Mouse (Mus musculus) ovary, postnatal 14 days (tissue): Measurements from ENCODE around the gene Ttc29.

Source experiments
- DNase-seq: peaks from one replicate; pipeline ENCODE4 v3.0.0; 2022; ENCODE audit warnings: low spot score

The Ttc29 gene

GRCm38 (mm10) chr8:78278598-78278997 is 65.5 kb downstream of the Ttc29 start:
- DNase-seq: no peak

DNA sequence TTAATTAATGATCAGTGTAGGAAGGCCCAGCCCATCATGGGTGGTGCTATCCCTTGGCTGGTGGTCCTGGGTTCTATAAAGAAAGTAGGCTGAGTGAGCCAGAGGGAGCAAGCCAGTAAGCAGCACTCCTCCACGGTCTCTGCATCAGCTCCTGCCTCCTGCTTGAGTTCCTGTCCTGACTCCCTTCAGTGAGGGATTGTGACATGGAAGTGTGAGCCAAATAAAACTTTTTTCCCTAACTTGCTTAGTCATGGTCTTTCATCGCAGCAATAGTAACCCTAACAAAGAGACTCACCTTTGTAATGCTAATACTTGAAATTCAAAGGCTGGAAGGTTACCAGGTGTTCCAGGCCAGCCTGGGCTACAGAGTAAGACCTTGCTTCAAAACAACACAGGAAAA is 71.7 kb downstream of the Ttc29 start:
- DNase-seq: no peak

GRCm38 (mm10) chr8:78285366-78285765 is 72.3 kb downstream of the Ttc29 start:
- DNase-seq: no peak

DNA sequence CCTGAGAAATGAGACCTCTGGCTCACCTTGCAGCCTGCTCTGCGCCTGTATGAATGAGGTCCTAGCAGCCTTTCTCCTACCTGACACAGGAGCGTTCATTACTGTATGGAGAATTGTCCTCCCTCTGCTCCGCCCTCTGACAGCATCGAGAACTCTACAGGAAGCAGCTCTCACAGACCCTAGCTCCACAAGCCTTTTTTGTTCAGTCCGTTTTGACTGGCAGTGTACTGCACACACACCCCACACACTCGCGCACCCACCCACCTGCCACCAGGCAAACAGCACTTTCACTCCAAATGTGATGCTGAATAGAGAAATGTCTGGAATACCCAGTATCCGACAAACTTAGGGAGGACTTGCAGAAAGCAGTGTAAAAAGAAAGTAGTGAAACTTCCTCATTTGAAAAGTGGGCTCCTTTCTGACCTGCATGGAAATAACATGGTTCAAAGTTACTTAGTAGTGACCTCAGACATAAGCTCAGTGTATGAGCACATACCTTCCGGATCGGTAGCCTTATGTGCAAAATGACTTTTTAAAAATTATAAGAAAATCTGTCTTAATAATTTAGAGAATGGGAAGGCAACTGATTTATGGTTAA is 76.4 kb downstream of the Ttc29 start:
- no peak for DNase-seq

DNA sequence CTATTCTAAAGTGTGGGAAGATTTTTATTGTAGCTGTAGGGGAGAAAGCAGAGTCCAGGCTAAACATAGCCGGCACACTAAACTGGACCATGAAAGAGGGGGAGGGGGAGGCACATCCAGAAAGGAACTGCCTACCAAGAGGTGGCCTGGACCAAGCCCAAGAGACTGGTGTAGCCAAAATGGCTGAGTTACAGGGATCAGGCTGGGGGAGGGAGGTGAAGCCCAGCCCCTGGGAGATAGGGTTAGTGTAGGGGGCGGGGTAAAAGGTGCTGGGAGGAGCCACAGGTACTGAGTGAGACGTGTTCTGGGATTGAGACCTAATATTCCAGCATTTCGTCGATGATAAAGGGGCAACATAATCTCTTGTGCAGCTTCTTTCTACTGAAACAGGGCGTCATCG is 77.2 kb downstream of the Ttc29 start:
- no peak for DNase-seq

DNA sequence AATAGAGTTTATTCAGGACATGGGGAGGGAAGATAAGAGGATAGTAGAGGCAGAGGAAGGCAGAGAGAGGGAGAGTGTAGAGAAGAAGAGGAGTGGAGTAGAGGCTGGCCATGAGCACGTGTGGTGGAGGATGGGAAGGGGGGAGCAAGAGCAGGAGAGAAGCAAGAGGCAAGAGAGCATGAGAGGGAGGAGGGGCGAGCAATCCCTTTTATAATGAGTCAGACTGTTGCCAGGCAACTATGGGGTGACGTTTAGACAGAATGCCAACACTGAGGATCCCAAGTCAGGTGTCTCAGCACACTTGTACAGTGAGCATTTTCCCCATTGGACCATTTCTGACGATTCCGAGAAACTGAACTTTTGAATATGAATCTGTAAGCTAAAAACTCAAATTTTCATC is 82.4 kb downstream of the Ttc29 start:
- DNase-seq: no peak

GRCm38 (mm10) chr8:78303579-78303978 is 90.5 kb downstream of the Ttc29 start:
- DNase-seq: no peak

GRCm38 (mm10) chr8:78306604-78307003 is 93.5 kb downstream of the Ttc29 start:
- no peak for DNase-seq

- DNase-seq: no peak
Observed at GRCm38 (mm10) chr8:78307131-78307530, 94.0 kb downstream of the Ttc29 start.

- no peak for DNase-seq
Observed at GRCm38 (mm10) chr8:78309539-78309938, 96.4 kb downstream of the Ttc29 start.

DNA sequence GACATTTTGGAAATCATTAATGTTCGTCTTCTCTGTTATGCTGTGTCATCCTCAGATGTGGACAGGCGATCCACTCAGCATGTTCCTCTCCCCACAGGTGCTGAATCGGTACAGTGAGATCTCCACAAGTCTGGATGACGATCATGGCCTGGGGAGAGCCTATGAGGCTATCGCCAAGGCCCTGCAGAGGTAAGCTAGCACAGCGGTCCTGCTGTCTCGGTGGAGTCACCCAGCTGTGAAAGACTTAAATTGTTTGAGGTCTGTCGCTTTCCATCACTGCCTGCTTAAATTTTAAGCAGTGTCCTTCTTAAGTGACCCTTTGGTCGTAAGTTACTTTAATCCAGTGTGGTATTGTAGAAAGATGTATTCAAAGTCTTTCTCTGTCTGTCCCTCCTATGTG is 102.5 kb downstream of the Ttc29 start:
- no peak for DNase-seq

DNA sequence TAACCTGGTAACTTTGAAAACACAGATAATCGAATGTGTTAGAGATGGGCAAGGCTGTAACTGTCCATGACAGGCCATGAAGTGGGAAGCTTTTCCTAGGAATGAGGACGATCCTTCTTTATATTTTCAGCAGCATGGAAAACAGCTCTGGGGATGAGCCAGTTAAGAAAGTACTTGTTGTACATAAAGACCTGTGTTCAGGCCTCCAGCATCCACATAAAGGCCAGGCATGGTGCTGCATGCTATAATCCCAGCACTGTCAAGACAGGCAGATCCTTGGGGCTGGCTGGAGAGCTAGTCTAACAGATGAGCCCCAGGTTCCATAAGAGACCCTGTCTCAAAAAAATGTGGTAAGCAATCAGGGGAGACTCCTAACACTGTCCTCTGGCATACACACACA is 104.6 kb downstream of the Ttc29 start:
- DNase-seq: no peak

DNA sequence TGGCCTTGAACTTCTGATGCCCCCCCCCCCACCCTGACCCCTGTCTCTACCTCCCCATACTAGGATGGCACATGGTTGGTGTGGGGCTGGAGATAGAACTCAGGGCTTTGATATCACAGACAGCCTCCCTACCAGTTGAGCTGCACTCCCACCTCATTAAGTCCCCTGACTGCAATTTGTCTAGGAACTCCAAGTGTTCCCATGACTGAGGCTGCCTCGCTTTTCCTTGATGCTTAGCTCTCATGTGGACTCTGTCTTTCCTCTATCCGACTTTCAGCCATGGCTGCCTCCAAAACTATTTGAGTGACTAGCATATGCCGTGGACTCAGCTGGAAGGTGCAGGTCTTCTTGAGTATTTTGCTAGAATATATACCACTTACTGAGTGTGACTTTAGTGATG is 110.3 kb downstream of the Ttc29 start:
- DNase-seq: no peak

DNA sequence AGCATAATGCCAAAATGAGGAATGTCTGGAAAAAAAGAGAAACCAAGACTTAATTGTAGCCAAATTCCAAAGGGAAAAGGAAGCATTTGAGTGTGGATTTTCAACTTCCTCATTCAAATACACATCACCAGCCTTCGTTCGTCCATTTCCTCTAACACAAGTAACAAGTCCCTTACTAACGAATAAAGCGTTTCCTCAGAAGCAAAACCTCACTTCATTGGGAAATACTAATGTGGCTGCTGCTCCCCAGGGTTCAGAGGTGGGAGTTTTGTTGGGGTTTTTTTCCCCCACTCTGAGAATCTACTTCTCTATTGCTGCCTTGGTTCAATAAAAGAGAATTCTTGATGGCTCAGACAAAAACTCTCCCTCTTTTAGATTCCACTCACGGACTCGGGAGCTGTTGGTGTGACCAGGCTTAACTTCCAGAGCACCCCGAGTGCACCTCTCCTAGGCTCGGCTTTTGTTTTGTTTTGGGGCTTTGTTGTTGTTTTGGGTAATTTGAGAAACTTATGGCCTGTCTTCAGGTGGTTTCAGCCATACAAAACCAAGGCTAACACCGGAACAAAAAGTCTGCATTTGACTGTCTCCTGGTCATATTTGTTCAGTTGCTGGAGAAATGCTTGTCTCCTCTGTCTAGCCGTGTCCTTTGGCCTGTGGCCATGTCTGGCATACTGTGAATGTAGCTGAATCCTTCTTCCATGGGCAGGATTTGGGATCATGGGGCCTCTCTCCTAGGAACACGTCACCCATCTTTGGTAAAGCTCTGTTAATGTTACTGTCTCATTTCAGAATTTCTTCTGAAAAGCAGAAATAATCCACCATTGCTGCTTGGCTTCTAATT is 127.8 kb downstream of the Ttc29 start:
- no peak for DNase-seq

GRCm38 (mm10) chr8:78342151-78342550 is 129.1 kb downstream of the Ttc29 start:
- no peak for DNase-seq

DNA sequence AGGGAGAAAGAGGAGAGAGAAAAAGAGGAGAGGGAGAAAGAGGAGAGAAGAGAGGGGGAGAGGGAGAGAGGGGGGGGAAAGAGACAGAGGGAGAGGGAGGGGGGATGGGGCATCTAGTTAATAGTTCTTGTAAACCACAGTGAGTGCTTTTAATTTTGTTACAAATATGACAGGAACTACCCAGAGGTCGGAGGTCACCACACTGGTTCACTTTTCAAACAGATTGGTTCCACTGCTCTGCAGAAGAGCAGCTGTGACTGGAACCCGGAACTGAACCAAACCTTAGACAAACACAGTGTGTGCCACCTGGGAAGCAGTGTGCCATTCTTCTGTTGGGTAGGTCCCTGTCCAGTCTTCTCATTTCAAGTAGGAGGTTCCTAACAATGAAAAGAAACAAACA is 130.9 kb downstream of the Ttc29 start:
- DNase-seq: no peak

- DNase-seq: no peak
Observed at GRCm38 (mm10) chr8:78345705-78346104, 132.6 kb downstream of the Ttc29 start.

GRCm38 (mm10) chr8:78346131-78346621 is 133.1 kb downstream of the Ttc29 start:
- DNase-seq: no peak

DNA sequence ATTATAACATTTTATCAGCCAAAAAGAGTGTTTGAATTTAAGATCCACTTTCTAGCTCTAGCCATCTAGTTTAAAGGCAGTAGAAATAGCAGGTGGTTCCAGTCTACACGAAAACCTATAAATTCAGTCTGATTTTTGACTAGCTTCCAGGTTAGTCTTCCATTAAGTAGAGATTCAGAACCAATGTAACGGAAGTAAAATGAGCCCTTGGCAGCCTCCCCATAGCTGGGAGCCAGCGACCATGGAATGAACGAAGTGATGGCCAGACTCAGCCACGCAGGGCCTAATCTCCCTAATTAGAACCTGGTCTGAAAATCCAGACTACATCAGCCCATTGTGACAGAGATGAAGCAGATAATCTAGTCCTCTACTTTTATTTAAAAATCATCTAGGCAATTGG is 140.8 kb downstream of the Ttc29 start:
- no peak for DNase-seq

- DNase-seq: no peak
Observed at GRCm38 (mm10) chr8:78354801-78355200, 141.7 kb downstream of the Ttc29 start.

DNA sequence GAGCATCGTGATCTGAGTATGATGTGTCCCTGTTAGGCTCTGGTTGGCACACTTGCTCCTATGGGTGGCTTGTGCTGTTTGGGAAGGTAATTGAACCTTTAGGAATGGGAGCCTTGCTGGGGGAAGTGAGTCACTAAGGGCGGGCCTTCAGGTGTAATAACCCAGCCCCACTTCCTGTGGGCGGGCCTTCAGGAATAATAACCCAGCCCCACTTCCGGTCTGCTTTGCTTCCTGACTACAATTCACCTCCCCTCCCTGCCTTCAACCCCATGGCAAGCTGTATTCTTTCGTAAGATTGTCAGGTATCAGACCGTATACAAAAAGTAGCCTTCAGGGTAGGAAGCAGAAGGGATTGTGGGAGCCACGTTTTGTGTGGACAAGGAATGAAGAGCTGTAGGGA is 177.7 kb downstream of the Ttc29 start:
- no peak for DNase-seq

- no peak for DNase-seq
Observed at GRCm38 (mm10) chr8:78419272-78419671, 206.2 kb downstream of the Ttc29 start.

DNA sequence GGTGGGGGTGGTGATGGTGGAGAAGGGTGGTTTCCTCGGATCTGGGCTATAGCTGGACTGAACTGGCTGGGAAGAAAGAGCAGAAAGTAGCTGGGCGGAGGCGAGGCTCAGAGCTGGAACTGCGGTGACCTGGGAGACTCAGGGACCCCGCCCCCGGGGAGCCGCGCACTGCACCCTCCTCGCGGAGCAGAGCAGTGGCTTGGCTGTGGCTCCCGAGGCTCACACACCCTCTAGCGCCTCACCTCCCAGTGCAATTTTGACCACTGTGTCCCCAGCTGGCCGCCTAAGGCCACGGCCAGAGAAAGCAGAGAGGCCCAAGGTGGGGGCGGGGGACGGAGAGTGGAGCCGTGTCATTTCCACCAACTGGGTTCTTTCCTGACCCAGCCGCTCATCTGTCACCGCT is 207.0 kb downstream of the Ttc29 start:
- DNase-seq: no peak

DNA sequence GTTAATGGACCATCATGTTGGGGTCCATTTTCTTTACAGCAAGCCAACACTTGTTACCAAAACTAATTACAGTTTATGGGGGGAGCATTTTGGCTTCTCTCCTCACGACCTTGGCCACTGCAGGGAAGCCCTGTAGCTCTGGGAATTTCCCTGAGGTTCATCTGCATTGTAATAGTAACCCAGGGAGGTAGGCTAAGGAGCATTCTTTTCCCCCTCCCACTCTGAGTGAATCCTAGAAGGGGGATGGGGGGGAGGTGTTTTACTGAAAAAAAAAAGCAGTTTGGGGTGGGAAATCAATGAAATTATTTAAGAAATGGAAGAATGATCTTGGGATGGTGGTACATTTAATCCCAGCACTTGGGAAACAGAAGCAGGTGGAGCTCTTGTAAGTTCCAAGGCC is 210.8 kb downstream of the Ttc29 start:
- no peak for DNase-seq
